Mouse (Mus musculus) heart, embryonic 14.5 days (tissue): ENCODE results near the gene Larp4. TPM values are rescaled to one million over a fixed set of nuclear protein-coding genes. Genes with fewer than 3 reads are reported as not detected.

Source experiments
- ATAC-seq: fragments of 200-750 bp; cut with Nextera tagmentation; 2 replicates; pipeline ENCODE4 v1.8.0; 2017; ENCODE audit warnings: low read depth, moderate TSS enrichment; ENCODE audit not compliant: insufficient number of reproducible peaks, insufficient read depth, low FRiP score
- H3K27ac ChIP-seq, 2 experiments: fragments of 200-500 bp in 1 of 2; fragments of 300-500 bp in 1 of 2; sonication (generic) in 1 of 2; replicated peaks in 1 of 2; 2 replicates each; pipeline ENCODE4 v1.5.1; 2012 to 2014; ENCODE audit warnings: low read depth in 2 of 2, low read length in 2 of 2, control low read depth in 1 of 2, mild to moderate bottlenecking in 1 of 2, mixed read lengths in 1 of 2; ENCODE audit not compliant: control insufficient read depth in 1 of 2, insufficient read depth in 1 of 2
- H3K27me3 ChIP-seq: fragments of 300-500 bp; sonication (generic); 2 replicates; pipeline ENCODE4 v1.6.1; 2014; ENCODE audit warnings: mild to moderate bottlenecking, low read length, control low read depth; ENCODE audit not compliant: control insufficient read depth, insufficient read depth
- H3K36me3 ChIP-seq: fragments of 300-500 bp; sonication (generic); 2 replicates; pipeline ENCODE4 v1.6.1; 2014; ENCODE audit warnings: mild to moderate bottlenecking, control low read depth, low read length, mixed read lengths; ENCODE audit not compliant: control insufficient read depth, insufficient read depth
- H3K4me1 ChIP-seq, 2 experiments: fragments of 200-500 bp in 1 of 2; fragments of 300-500 bp in 1 of 2; sonication (generic) in 1 of 2; 2 replicates each; pipeline ENCODE4 v1.6.1; 2012 to 2014; ENCODE audit warnings: low read length in 2 of 2, control low read depth in 1 of 2, mixed read lengths in 1 of 2; ENCODE audit not compliant: control insufficient read depth in 2 of 2, insufficient read depth in 2 of 2
- H3K4me2 ChIP-seq: fragments of 300-500 bp; sonication (generic); 2 replicates; pipeline ENCODE4 v1.6.1; 2014; ENCODE audit warnings: mild to moderate bottlenecking, low read length
- H3K4me3 ChIP-seq, 2 experiments: fragments of 200-500 bp in 1 of 2; fragments of 300-500 bp in 1 of 2; sonication (generic) in 1 of 2; 2 replicates each; pipeline ENCODE4 v1.5.1; 2012 to 2014; ENCODE audit warnings: low read length in 2 of 2, mild to moderate bottlenecking in 2 of 2, control low read depth in 1 of 2, low read depth in 1 of 2, moderate library complexity in 1 of 2; ENCODE audit not compliant: control insufficient read depth in 1 of 2, insufficient read depth in 1 of 2
- H3K9ac ChIP-seq: fragments of 300-500 bp; sonication (generic); 2 replicates; pipeline ENCODE4 v1.6.1; 2014; ENCODE audit warnings: mild to moderate bottlenecking, low read length
- H3K9me3 ChIP-seq: fragments of 300-500 bp; sonication (generic); 2 replicates; pipeline ENCODE4 v1.6.1; 2016; ENCODE audit warnings: low read length, control low read depth; ENCODE audit not compliant: control insufficient read depth
- WGBS: fragments of 180-500 bp; shearing (Covaris S2); extraction: QIAGEN DNeasy Blood & Tissue Kit; methylation state at CpG from one replicate; pipeline ENCODE4 v1.1.7; 2014; 5-methylcytosine and 5-hydroxymethylcytosine counted together
- polyA plus RNA-seq: library from polyadenylated mRNA; unstranded; fragments of >200 nt; fragmentation: Nextera tagmentation; extraction: Ambion mirVana; gene quantifications from 2 replicates; pipeline ENCODE4 v1.2.1, GENCODE M21; 2014

The Larp4 gene
- polyA plus RNA-seq, 1 experiment from 2014 or later: 33.4 TPM

DNA sequence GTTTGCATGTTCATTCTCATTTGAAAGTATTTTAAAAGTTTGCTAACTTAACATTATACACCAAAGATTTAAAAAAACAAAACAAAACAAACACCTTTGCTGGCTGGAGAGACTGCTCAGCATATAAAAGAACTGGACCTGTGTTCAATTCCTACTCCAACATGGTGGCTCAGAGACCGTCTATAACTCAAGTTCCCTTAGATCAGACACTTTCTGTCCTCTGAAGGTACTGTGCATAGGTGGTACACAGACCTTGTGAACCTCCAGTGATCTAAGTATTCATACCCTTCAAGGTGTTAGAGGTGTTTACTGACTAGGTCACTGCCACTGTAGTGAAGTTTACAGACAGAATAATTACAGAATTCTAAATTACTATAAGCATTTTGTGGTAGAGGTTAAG, 9.4 kb downstream of the Larp4 start:
- no peaks in the 10 kb centered on the region for H3K9me3 ChIP-seq
- no peaks in the 10 kb centered on the region for H3K27me3 ChIP-seq
- H3K27ac ChIP-seq: no peak overlapping the region
- H3K36me3 ChIP-seq: no peaks in the 10 kb centered on the region
- WGBS: 71% methylated on average over 1 of the region's 1 CpGs
- H3K9ac ChIP-seq: no peak overlapping the region
- H3K4me3 ChIP-seq: no peak overlapping the region
- no peak for ATAC-seq
- H3K4me1 ChIP-seq: peaks cover 2 to 14% of the 10 kb centered on the region in 2 experiments; a peak in 3 of 4 replicates
- no peak overlapping the region for H3K4me2 ChIP-seq

DNA sequence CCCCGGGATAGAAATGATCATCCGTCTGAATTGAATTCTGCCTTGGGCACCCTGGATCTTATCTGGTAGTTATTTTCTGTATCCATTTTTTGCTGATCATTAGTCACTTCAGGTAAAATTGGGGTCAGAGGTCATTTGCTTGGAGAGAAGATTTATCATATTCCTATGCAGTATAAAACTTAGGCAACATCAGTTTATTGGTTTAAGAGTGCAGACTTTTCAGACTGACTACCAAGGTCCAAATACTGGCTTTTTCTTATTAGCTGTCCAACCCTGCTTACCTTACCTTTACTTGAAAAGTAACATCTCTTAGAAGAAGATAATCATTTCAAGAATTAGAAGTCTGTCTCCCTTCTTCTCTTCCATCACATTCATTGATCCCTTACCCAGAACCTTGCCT, 9.8 kb downstream of the Larp4 start:
- Histone ChIP-seq H3K27me3 (no peaks in the 10 kb centered on the region), H3K4me1 (peaks cover 2 to 11% of the 10 kb centered on the region in 2 experiments; a peak in 3 of 4 replicates), H3K9me3 (no peaks in the 10 kb centered on the region), H3K9ac (no peak overlapping the region), H3K36me3 (0 out of 2 replicates have a peak, but pooled peaks cover under 1% of the 10 kb centered on the region), H3K27ac (no peak overlapping the region), H3K4me2 (no peak overlapping the region), H3K4me3 (no peak overlapping the region)
- 92% methylated on average over 2 of the region's 2 CpGs for WGBS
- ATAC-seq: no peak

DNA sequence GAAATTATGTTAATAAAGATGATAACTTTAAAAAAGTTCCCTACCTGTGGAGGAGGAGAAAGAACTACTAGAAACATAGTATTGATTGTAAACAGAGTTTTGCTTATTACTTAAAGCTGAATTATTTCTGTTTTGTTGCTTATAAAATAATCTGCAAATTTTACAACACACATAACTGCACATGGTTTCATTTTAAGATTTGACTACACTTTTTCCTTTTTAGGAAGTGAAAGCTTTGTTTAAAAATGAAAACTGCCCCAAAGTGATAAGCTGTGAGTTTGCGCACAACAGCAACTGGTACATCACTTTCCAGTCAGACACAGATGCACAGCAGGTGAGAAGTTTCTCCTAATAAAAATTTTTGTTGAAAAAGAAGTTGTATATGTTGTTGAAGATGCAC, 23.2 kb downstream of the Larp4 start:
- ATAC-seq: no peak
- Histone ChIP-seq H3K27ac (no peak overlapping the region), H3K36me3 (peaks cover 87% of the 10 kb centered on the region)

DNA sequence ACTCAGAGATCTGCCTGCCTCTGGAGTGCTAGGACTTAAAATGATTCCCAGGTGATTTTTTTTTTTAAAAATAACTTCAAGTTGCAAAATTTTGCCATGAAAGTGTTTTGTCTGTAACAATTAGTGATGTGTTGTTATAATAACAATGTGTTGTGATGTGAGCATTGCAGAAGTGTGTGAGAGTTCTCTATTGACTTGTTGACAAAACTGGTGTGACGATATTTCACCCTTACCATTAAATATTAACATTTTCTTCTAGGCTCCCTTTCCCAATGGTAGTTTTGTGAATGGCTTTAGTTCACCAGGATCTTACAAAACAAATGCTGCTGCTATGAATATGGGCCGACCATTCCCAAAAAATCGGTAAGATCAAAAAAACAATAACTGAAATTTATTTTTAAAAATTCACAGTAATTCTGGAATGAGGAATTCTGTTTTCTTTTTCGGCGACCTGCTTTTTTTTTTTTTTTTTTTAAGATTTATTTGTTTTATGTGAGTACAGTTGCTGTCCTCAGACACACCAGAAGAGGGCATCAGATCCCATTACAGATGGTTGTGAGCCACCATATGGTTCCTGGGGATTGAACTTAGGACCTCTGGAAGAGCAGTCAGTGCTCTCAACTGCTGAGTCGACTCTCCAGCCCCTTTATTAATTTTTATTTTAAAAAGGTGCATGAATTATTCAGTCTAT, 27.4 kb downstream of the Larp4 start:
- ATAC-seq: no peak
- H3K9ac ChIP-seq: no peak overlapping the region
- no peaks in the 10 kb centered on the region for H3K9me3 ChIP-seq
- H3K4me1 ChIP-seq: no peaks in the 10 kb centered on the region
- WGBS: 95% methylated on average over 6 of the region's 6 CpGs
- H3K27me3 ChIP-seq: no peaks in the 10 kb centered on the region
- H3K4me2 ChIP-seq: no peak overlapping the region
- no peak overlapping the region for H3K4me3 ChIP-seq
- H3K36me3 ChIP-seq: peaks cover 89% of the 10 kb centered on the region
- no peak overlapping the region for H3K27ac ChIP-seq

More for the DNA sequence above, 23.2 kb downstream of the Larp4 start:
- no peaks in the 10 kb centered on the region for H3K4me1 ChIP-seq
- no peaks in the 10 kb centered on the region for H3K9me3 ChIP-seq
- no peak overlapping the region for H3K4me3 ChIP-seq
- no peaks in the 10 kb centered on the region for H3K27me3 ChIP-seq
- H3K9ac ChIP-seq: no peak overlapping the region
- no peak overlapping the region for H3K4me2 ChIP-seq
- 98% methylated on average over 1 of the region's 1 CpGs for WGBS

DNA sequence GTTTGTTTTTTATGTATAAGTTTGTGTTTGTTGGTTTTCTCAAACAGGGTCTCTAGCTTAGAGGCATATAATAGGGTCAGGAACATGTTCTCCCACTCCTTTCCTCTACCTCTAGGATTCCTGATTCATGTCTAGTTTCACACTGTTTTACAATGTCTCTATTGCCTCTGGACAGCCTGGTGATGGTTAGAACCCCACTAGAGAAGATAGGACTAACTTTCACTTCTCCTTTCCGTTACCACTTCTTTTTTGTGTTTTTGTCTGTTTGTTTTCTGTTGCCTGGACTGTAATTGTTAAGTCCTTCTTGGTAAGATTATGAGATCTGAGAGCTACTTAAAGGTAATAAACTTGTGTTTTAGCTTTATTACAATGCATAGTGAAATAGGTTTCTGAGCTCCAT, 29.5 kb downstream of the Larp4 start:
- Histone ChIP-seq H3K27me3 (no peaks in the 10 kb centered on the region), H3K4me2 (no peak overlapping the region), H3K36me3 (peaks cover 93% of the 10 kb centered on the region), H3K4me1 (no peaks in the 10 kb centered on the region), H3K9ac (no peak overlapping the region), H3K4me3 (no peak overlapping the region), H3K27ac (no peak overlapping the region), H3K9me3 (no peaks in the 10 kb centered on the region)
- no peak for ATAC-seq
- 86% methylated on average over 1 of the region's 1 CpGs for WGBS

- peaks cover 0 to 5% of the 10 kb centered on the region in 2 experiments; a peak in 1 of 4 replicates for H3K4me1 ChIP-seq
- H3K4me2 ChIP-seq: no peak overlapping the region
- no peak overlapping the region for H3K9ac ChIP-seq
- no peak for ATAC-seq
- WGBS: 86% methylated on average over 7 of the region's 7 CpGs
- H3K27me3 ChIP-seq: no peaks in the 10 kb centered on the region
- no peak overlapping the region for H3K4me3 ChIP-seq
- H3K9me3 ChIP-seq: no peaks in the 10 kb centered on the region
- no peak overlapping the region for H3K27ac ChIP-seq
- H3K36me3 ChIP-seq: peaks cover 95% of the 10 kb centered on the region
These were observed 34.9 kb downstream of the Larp4 start for GRCm38 (mm10) chr15:100004677-100005273.

DNA sequence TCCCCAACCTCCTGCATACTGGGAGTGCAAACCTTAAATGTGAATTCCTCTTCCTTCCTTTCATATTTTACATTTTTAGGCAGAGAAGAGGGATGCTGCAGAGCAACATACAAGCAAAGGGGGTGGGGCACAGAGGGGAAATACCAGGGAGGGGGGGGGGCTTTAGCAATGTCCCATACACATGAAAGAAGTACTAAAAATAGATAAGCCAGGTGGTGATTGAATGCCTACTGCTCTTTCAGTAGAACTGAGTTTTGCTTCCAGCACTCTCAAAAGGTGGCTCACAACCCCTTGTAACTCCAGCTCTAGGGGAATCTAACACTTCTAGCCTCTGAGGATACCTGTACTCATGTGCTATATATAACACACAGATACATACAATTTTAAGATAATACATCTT, 36.3 kb downstream of the Larp4 start:
- Histone ChIP-seq H3K9me3 (no peaks in the 10 kb centered on the region), H3K4me3 (no peak overlapping the region), H3K9ac (no peak overlapping the region), H3K4me2 (no peak overlapping the region), H3K36me3 (peaks cover 98% of the 10 kb centered on the region), H3K27me3 (no peaks in the 10 kb centered on the region), H3K4me1 (peaks cover 0 to 5% of the 10 kb centered on the region in 2 experiments; a peak in 1 of 4 replicates), H3K27ac (no peak overlapping the region)
- no peak for ATAC-seq
